Mouse (Mus musculus) lung, embryonic 14.5 days (tissue): Measurements from ENCODE around the gene Iqcf1. TPM values are rescaled to one million over a fixed set of nuclear protein-coding genes. Genes with fewer than 3 reads are reported as not detected.
A peak's percentile ranks its signal among the peaks of the same experiment; 100 is the strongest.

ENCODE experiments used
- ATAC-seq: fragments of 200-750 bp; cut with Nextera tagmentation; 2 replicates; pipeline ENCODE4 v1.8.0; 2017; ENCODE audit warnings: mild to moderate bottlenecking, moderate TSS enrichment, moderate library complexity; ENCODE audit not compliant: insufficient read depth
- DNase-seq: peaks from one replicate; pipeline ENCODE4 v3.0.0-alpha.2; 2015
- H3K27ac ChIP-seq: fragments of 300-500 bp; sonication (generic); 2 replicates; pipeline ENCODE4 v1.5.1; 2014; ENCODE audit warnings: low read depth, mild to moderate bottlenecking, moderate library complexity
- H3K27me3 ChIP-seq: fragments of 300-500 bp; sonication (generic); 2 replicates; pipeline ENCODE4 v1.6.1; 2014; ENCODE audit warnings: low read length, control low read depth; ENCODE audit not compliant: insufficient read depth
- H3K36me3 ChIP-seq: fragments of 300-500 bp; sonication (generic); 2 replicates; pipeline ENCODE4 v1.6.1; 2014; ENCODE audit warnings: control low read depth; ENCODE audit not compliant: insufficient read depth
- H3K4me1 ChIP-seq: fragments of 300-500 bp; sonication (generic); 2 replicates; pipeline ENCODE4 v1.6.1; 2014; ENCODE audit warnings: antibody characterized with exemption, control low read depth; ENCODE audit not compliant: insufficient read depth
- H3K4me2 ChIP-seq: fragments of 300-500 bp; sonication (generic); 2 replicates; pipeline ENCODE4 v1.6.1; 2014; ENCODE audit warnings: mild to moderate bottlenecking
- H3K4me3 ChIP-seq: fragments of 300-500 bp; sonication (generic); 2 replicates; pipeline ENCODE4 v1.5.1; 2014; ENCODE audit warnings: low read depth, low read length
- H3K9ac ChIP-seq: fragments of 300-500 bp; sonication (generic); 2 replicates; pipeline ENCODE4 v1.6.1; 2014
- H3K9me3 ChIP-seq: fragments of 300-500 bp; sonication (generic); 2 replicates; pipeline ENCODE4 v1.6.1; 2016; ENCODE audit warnings: low read depth, low read length, control low read depth
- CTCF ChIP-seq: IDR thresholded peaks from 2 replicates; pipeline ENCODE4 v1.5.1; 2016; ENCODE audit warnings: antibody characterized with exemption, low read depth
- WGBS: fragments of 180-500 bp; shearing (Covaris S2); extraction: QIAGEN DNeasy Blood & Tissue Kit; methylation state at CpG from one replicate; pipeline ENCODE4 v1.1.7; 2014; 5-methylcytosine and 5-hydroxymethylcytosine counted together
- polyA plus RNA-seq: library from polyadenylated mRNA; unstranded; fragments of >200 nt; fragmentation: Nextera tagmentation; extraction: Ambion mirVana; gene quantifications from 2 replicates; pipeline ENCODE4 v1.2.1, GENCODE M21; 2014

The Iqcf1 gene
- polyA plus RNA-seq, 1 experiment from 2014 or later: not detected

GRCm38 (mm10) chr9:106476924-106477484, 22.8 kb upstream of the Iqcf1 start, which contains the start of gene Parp3:
Gene Parp3, minus strand, starts transcription at chr9:106476949.
- peak within 1 kb of the TSS; percentile 71; the same call in 1 of the 2 replicates for H3K27ac ChIP-seq

GRCm38 (mm10) chr9:106477649-106478048, 22.1 kb upstream of the Iqcf1 start:
- H3K27me3 ChIP-seq: no peaks in the 10 kb centered on the region
- H3K36me3 ChIP-seq: peaks cover 17% of the 10 kb centered on the region
- H3K4me3 ChIP-seq: peak overlapping the region; percentile 60
- ATAC-seq: no peak
- 2% methylated on average over 16 of the region's 16 CpGs for WGBS
- no peak for TF ChIP-seq CTCF
- H3K9me3 ChIP-seq: no peaks in the 10 kb centered on the region
- H3K4me2 ChIP-seq: peak overlapping the region; percentile 91
- H3K27ac ChIP-seq: no peak overlapping the region
- H3K9ac ChIP-seq: peak overlapping the region; percentile 63
- H3K4me1 ChIP-seq: peaks cover 15% of the 10 kb centered on the region
- no peak for DNase-seq

More at GRCm38 (mm10) chr9:106476924-106477484, 22.8 kb upstream of the Iqcf1 start, which contains the start of gene Parp3:
- DNase-seq: peak; percentile 100
- TF ChIP-seq CTCF: peak; percentile 98
- H3K4me2 ChIP-seq: peak within 1 kb of the TSS; percentile 91
- peaks cover 15% of the 10 kb centered on the region for H3K4me1 ChIP-seq
- peaks cover 14% of the 10 kb centered on the region for H3K36me3 ChIP-seq
- H3K27me3 ChIP-seq: no peaks in the 10 kb centered on the region
- H3K4me3 ChIP-seq: peak within 1 kb of the TSS; percentile 60
- WGBS: under 1% methylated on average over 41 of the region's 41 CpGs
- no peaks in the 10 kb centered on the region for H3K9me3 ChIP-seq
- ATAC-seq: peak; percentile 97
- peak within 1 kb of the TSS; percentile 63 for H3K9ac ChIP-seq

- Histone ChIP-seq H3K4me2 (peak overlapping the region; percentile 91), H3K4me3 (peak overlapping the region; percentile 60), H3K9me3 (no peaks in the 10 kb centered on the region), H3K27ac (no peak overlapping the region), H3K4me1 (peaks cover 15% of the 10 kb centered on the region), H3K27me3 (no peaks in the 10 kb centered on the region), H3K9ac (peak overlapping the region; percentile 63; the same call in 1 of the 2 replicates), H3K36me3 (peaks cover 21% of the 10 kb centered on the region)
- TF ChIP-seq CTCF: no peak
- WGBS: 76% methylated on average over 9 of the region's 9 CpGs
- DNase-seq (no peak), ATAC-seq (no peak)
Measured at GRCm38 (mm10) chr9:106478101-106478500, 21.7 kb upstream of the Iqcf1 start.

- TF ChIP-seq CTCF: no peak
- H3K9ac ChIP-seq: no peak overlapping the region
- WGBS: 92% methylated on average over 7 of the region's 7 CpGs
- ATAC-seq: no peak
- H3K4me3 ChIP-seq: no peak overlapping the region
- no peaks in the 10 kb centered on the region for H3K9me3 ChIP-seq
- DNase-seq: no peak
- no peaks in the 10 kb centered on the region for H3K27me3 ChIP-seq
- peaks cover 46% of the 10 kb centered on the region for H3K36me3 ChIP-seq
- 0 out of 2 replicates have a peak, but pooled peaks cover 9% of the 10 kb centered on the region for H3K4me1 ChIP-seq
- no peak overlapping the region for H3K4me2 ChIP-seq
- H3K27ac ChIP-seq: no peak overlapping the region
Measured at GRCm38 (mm10) chr9:106480541-106480940, 19.2 kb upstream of the Iqcf1 start.

GRCm38 (mm10) chr9:106481075-106481474, 18.7 kb upstream of the Iqcf1 start:
- Histone ChIP-seq H3K27me3 (no peaks in the 10 kb centered on the region), H3K9ac (no peak overlapping the region), H3K9me3 (no peaks in the 10 kb centered on the region), H3K27ac (no peak overlapping the region), H3K4me2 (no peak overlapping the region), H3K4me3 (no peak overlapping the region), H3K36me3 (peaks cover 51% of the 10 kb centered on the region), H3K4me1 (0 out of 2 replicates have a peak, but pooled peaks cover 7% of the 10 kb centered on the region)
- no peak for TF ChIP-seq CTCF
- DNase-seq (no peak), ATAC-seq (no peak)
- WGBS: 96% methylated on average over 15 of the region's 15 CpGs

- H3K36me3 ChIP-seq: peaks cover 56% of the 10 kb centered on the region
Measured at GRCm38 (mm10) chr9:106481676-106482075, 18.1 kb upstream of the Iqcf1 start.

GRCm38 (mm10) chr9:106482578-106483115, 17.1 kb upstream of the Iqcf1 start:
- H3K4me1 ChIP-seq: 0 out of 2 replicates have a peak, but pooled peaks cover 2% of the 10 kb centered on the region
- no peak overlapping the region for H3K9ac ChIP-seq
- H3K27me3 ChIP-seq: no peaks in the 10 kb centered on the region
- no peak overlapping the region for H3K4me3 ChIP-seq
- H3K27ac ChIP-seq: no peak overlapping the region
- no peak for DNase-seq
- ATAC-seq: no peak
- TF ChIP-seq CTCF: no peak
- WGBS: 85% methylated on average over 17 of the region's 17 CpGs
- H3K4me2 ChIP-seq: no peak overlapping the region
- H3K9me3 ChIP-seq: no peaks in the 10 kb centered on the region
- H3K36me3 ChIP-seq: peaks cover 56% of the 10 kb centered on the region

More at GRCm38 (mm10) chr9:106481676-106482075, 18.1 kb upstream of the Iqcf1 start:
- Histone ChIP-seq H3K27me3 (no peaks in the 10 kb centered on the region), H3K4me2 (no peak overlapping the region), H3K4me1 (0 out of 2 replicates have a peak, but pooled peaks cover 2% of the 10 kb centered on the region), H3K9ac (no peak overlapping the region), H3K9me3 (no peaks in the 10 kb centered on the region), H3K27ac (no peak overlapping the region), H3K4me3 (no peak overlapping the region)
- TF ChIP-seq CTCF: no peak
- WGBS: 86% methylated on average over 13 of the region's 13 CpGs
- ATAC-seq: no peak
- DNase-seq: no peak
